Mouse (Mus musculus) spleen, adult 12 weeks (tissue): ENCODE results near the gene Olfr62.

ENCODE experiments used
- DNase-seq: peaks from one replicate; pipeline ENCODE4 v3.0.0; 2022; ENCODE audit warnings: low spot score

Gene Olfr62

DNA sequence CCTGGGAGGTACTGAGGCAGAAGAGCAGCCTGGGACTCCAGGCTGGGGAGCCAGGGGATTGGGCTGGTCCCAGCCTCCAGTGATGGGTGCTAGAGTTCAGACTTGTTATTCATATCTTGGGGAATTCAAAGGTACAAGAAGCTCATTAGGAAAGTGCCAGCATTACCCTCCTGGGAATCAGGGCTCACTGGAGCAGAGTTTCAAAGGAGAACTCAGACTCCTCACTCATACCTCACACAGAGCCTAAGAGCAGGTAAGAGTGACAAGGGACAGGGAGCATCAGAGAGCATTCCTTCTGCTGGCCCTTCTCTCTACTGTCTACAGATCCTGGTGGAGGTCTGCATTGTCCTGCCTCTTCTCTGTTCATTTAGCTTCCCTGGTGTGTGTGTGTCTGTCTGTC, at the start of gene Olfr62:
Gene Olfr62 (plus strand): TSS at position 301 of the 400 bp plus-strand sequence.
- DNase-seq, result no peak

DNA sequence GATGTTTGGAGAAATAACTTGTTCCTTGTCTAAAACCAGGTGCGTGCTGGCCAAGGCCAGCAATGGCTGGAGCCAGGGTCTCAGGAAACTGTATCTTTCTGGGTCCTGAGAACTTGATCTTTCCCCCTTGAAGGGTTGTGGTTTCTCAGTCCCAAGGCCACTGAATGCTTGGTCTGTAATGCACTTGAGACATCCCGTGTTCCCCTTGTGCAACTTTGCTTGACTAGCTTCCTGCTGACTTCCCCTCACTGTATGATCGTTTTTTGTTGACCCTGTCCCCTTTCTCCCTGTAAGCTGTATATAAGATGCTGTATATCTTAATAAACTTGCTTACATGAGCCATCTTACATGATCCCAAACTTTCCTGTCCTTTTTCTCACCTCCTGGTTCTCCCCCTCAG, 48.9 kb upstream of the Olfr62 start:
- no peak for DNase-seq

- DNase-seq, result peak; percentile 13
These were observed 46.1 kb upstream of the Olfr62 start for GRCm38 (mm10) chr4:118612619-118613018.

DNA sequence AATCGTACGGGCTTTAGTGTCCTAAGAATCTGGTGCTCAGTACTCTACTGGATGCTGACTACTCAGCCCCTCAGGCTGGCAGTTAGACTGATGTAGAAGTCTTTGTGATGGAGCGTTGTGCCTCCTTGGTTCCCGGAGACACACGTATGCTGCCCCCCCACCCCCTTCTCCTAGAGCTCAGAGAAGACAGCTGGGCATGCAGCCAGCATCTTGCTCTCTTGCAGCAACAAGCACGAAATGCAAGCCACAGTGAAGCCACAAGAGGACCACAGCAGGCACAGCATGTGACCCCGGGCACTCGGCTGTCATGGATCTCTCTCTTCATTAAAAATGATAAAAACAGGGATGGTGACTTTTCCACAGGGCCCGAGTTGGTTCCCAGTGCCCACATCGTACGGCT, 43.3 kb upstream of the Olfr62 start:
- DNase-seq, result no peak

- peak; percentile 85 for DNase-seq
These were observed 38.3 kb upstream of the Olfr62 start, which contains the start of the genes Cfap57 and Ebna1bp2 for GRCm38 (mm10) chr4:118620279-118620966. Cfap57 (minus strand) TSS chr4:118620777. Ebna1bp2 (plus strand) TSS chr4:118620799.

DNA sequence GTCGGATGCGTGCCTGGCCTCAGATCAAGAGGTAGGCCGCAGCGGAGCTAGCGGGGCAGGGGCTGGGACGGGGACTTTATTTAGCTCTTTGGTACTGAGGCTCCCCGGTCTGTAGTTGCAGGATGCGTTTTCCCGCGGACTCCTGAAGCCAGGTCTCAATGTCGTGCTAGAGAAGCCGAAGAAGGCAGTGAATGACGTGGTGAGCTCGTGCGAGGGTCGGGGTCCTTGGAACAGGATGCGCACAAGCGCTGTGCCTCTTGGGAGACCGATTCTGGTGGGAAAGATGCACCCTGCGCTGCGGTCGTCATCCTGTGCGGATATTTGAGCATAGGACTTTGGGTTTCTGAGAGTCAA, 37.8 kb upstream of the Olfr62 start:
- DNase-seq, result no peak

- DNase-seq, result no peak
These were observed 37.0 kb upstream of the Olfr62 start for GRCm38 (mm10) chr4:118621781-118622180.

DNA sequence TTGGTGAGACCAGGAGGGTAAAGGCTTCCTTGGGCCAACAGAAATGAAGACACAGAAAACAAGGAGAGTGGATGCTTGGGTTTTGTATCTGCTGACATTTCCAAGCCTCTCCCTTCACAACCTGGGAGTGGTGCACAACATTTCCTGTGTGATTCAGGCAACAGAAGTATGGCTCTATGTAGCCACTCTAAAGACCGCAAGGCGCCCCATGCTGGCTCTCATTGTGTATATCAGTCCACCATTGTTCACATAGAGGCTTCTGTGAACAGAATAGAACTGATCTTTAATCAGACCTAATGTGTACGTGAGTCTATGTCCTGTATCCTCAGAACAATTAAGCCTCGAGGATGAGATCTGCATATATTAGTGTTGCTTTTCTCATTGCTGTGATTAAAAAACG, 28.5 kb upstream of the Olfr62 start:
- no peak for DNase-seq

GRCm38 (mm10) chr4:118642346-118643190, 16.2 kb upstream of the Olfr62 start:
- no peak for DNase-seq

- no peak for DNase-seq
These were observed 13.5 kb upstream of the Olfr62 start for GRCm38 (mm10) chr4:118645234-118645633.

DNA sequence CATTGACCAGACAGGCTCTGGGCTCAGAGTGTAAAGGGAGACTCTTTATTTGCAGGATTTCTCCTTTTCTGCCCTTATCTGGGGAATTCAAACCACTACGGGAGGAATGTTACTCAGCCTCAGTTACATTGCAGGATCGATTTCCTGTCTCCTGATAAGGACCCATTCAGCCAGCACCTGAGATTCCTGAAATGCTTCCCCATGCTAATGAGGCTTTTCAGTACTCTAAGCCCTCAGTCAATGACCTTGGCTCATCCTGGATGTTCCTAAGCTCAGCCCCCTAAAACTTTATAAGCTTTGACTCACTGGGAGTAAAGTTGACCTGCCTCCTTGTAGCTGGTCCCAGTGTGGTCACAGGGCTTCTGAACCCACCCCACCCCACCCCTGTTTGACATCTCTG, 28.3 kb downstream of the Olfr62 start:
- DNase-seq, result no peak

GRCm38 (mm10) chr4:118692412-118692973, 33.7 kb downstream of the Olfr62 start, which contains the start of gene Olfr1342:
Olfr1342 (minus strand) TSS chr4:118692756.
- DNase-seq, result no peak

GRCm38 (mm10) chr4:118693812-118694211, 35.1 kb downstream of the Olfr62 start:
- no peak for DNase-seq

DNA sequence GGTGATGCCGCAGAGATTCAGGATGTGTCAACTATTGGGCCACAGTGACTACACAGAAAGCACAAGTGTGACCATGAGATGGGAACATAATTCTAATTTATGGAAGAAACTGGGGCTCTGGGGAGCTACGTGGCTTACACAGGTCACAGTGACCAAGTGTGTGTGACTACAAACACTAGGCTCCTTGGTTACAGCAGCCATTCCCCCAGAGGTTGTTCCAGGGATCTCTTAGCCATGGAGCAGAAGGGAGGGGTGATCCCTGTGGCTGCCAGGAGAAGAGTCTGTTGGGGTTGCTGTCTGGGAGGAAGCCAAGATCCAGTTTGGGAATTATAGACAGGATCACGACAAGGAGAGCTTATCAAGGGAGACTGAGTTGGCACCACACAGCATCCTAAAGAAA, 44.5 kb downstream of the Olfr62 start, which contains the start of gene Olfr1341:
Gene Olfr1341 (plus strand): TSS at position 301 of the 400 bp plus-strand sequence.
- no peak for DNase-seq

DNA sequence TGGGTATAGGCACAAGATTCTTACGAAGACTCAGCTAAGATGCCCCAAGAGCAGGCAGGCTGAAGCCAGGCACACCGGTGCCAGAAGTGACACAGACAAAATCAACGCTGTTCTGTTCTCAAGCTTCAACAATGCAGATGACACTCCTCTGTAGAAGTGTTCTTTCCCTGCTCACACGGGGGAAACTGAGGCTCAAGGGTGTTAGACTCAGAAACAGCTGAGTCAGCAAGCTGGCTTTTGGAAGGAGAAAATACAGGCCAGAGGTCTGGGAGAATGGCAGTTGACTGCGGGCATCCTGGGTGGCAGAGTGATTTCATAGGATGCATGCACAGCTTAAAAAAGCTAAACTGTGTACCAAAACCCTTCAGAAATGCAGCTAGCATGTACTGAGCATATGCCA, 49.3 kb downstream of the Olfr62 start:
- DNase-seq, result no peak

DNA sequence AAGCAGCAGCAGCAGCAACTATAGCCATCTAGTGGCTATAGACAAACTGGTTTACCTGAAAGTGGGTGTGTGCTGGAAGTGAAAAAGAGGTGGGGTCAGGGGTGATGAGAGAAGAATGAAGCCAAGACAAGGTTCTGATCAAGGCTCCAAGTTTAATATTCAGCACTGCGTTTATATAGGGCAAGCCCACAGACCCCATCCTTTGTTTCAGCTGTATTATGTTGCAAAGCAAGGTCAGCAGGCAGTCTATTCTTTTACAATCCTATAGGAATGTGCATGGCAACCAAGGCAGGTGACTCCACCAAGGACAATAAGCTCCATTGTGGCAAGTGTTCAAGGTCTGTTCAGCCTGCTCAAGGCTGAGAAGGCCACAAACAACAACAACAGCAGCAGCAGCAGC, 52.9 kb downstream of the Olfr62 start:
- DNase-seq, result no peak
